Mouse (Mus musculus): Measurements from ENCODE around the gene Pik3cg. TPM values are rescaled to one million over a fixed set of nuclear protein-coding genes. Genes with fewer than 3 reads are reported as not detected.

Gene Pik3cg
- polyA plus RNA-seq, 1 experiment from 2014 or later = 2.6 TPM

- 87% methylated on average over 7 of the region's 7 CpGs for WGBS
- no peak overlapping the region for H3K4me3 ChIP-seq (replicated peaks)
- H3K27me3 ChIP-seq (replicated peaks) = no peaks in the 10 kb centered on the region
- no peak overlapping the region for H3K9ac ChIP-seq
- no peaks in the 10 kb centered on the region for H3K4me1 ChIP-seq
- H3K36me3 ChIP-seq = no peaks in the 10 kb centered on the region
- no peak overlapping the region for H3K27ac ChIP-seq
- no peak for ATAC-seq (ENCODE audit: insufficient read depth, low FRiP score, low read depth)
- H3K4me2 ChIP-seq = no peak overlapping the region
- H3K9me3 ChIP-seq = no peaks in the 10 kb centered on the region
Measured at GRCm38 (mm10) chr12:32222758-32223385, 14.4 kb upstream of the Pik3cg start.

GRCm38 (mm10) chr12:32220387-32220786, 11.9 kb upstream of the Pik3cg start:
- WGBS = 65% methylated on average over 1 of the region's 1 CpGs
- H3K9ac ChIP-seq = no peak overlapping the region

GRCm38 (mm10) chr12:32215143-32215542, 6.7 kb upstream of the Pik3cg start:
- no peaks in the 10 kb centered on the region for H3K9me3 ChIP-seq
- H3K9ac ChIP-seq = no peak overlapping the region
- WGBS = 51% methylated on average over 6 of the region's 6 CpGs
- H3K4me3 ChIP-seq (replicated peaks) = no peak overlapping the region
- H3K4me2 ChIP-seq = no peak overlapping the region
- no peak overlapping the region for H3K27ac ChIP-seq
- no peaks in the 10 kb centered on the region for H3K36me3 ChIP-seq
- no peak for ATAC-seq (ENCODE audit: insufficient read depth, low FRiP score, low read depth)
- no peaks in the 10 kb centered on the region for H3K4me1 ChIP-seq
- H3K27me3 ChIP-seq (replicated peaks) = no peaks in the 10 kb centered on the region

More at GRCm38 (mm10) chr12:32220387-32220786, 11.9 kb upstream of the Pik3cg start:
- no peaks in the 10 kb centered on the region for H3K36me3 ChIP-seq
- no peaks in the 10 kb centered on the region for H3K27me3 ChIP-seq (replicated peaks)
- H3K27ac ChIP-seq = no peak overlapping the region
- no peak for ATAC-seq (ENCODE audit: insufficient read depth, low FRiP score, low read depth)
- no peaks in the 10 kb centered on the region for H3K9me3 ChIP-seq
- H3K4me2 ChIP-seq = no peak overlapping the region
- H3K4me1 ChIP-seq = no peaks in the 10 kb centered on the region
- H3K4me3 ChIP-seq (replicated peaks) = no peak overlapping the region

- H3K27ac ChIP-seq = no peak overlapping the region
- no peak overlapping the region for H3K9ac ChIP-seq
- H3K36me3 ChIP-seq = no peaks in the 10 kb centered on the region
- H3K27me3 ChIP-seq (replicated peaks) = no peaks in the 10 kb centered on the region
- H3K4me3 ChIP-seq (replicated peaks) = no peak overlapping the region
- ATAC-seq (ENCODE audit: insufficient read depth, low FRiP score, low read depth) = no peak
- WGBS = 82% methylated on average over 5 of the region's 5 CpGs
- H3K4me2 ChIP-seq = no peak overlapping the region
- no peaks in the 10 kb centered on the region for H3K4me1 ChIP-seq
- no peaks in the 10 kb centered on the region for H3K9me3 ChIP-seq
Measured at GRCm38 (mm10) chr12:32212702-32213101, 4.2 kb upstream of the Pik3cg start.

- Histone ChIP-seq H3K4me1 (no peaks in the 10 kb centered on the region), H3K27ac (no peak overlapping the region), H3K9me3 (no peaks in the 10 kb centered on the region), H3K27me3 (replicated peaks) (no peaks in the 10 kb centered on the region), H3K36me3 (no peaks in the 10 kb centered on the region), H3K4me2 (no peak overlapping the region), H3K9ac (no peak overlapping the region), H3K4me3 (replicated peaks) (no peak overlapping the region)
- ATAC-seq (ENCODE audit: insufficient read depth, low FRiP score, low read depth) = no peak
- WGBS = 66% methylated on average over 5 of the region's 5 CpGs
Measured at GRCm38 (mm10) chr12:32212156-32212555, 3.7 kb upstream of the Pik3cg start.

GRCm38 (mm10) chr12:32211257-32211656, 2.8 kb upstream of the Pik3cg start:
- H3K9me3 ChIP-seq = no peaks in the 10 kb centered on the region
- H3K4me1 ChIP-seq = no peaks in the 10 kb centered on the region
- H3K4me3 ChIP-seq (replicated peaks) = no peak overlapping the region
- ATAC-seq (ENCODE audit: insufficient read depth, low FRiP score, low read depth) = no peak
- no peak overlapping the region for H3K27ac ChIP-seq
- no peak overlapping the region for H3K9ac ChIP-seq
- no peaks in the 10 kb centered on the region for H3K36me3 ChIP-seq
- H3K27me3 ChIP-seq (replicated peaks) = no peaks in the 10 kb centered on the region
- WGBS = 85% methylated on average over 4 of the region's 4 CpGs
- H3K4me2 ChIP-seq = no peak overlapping the region

GRCm38 (mm10) chr12:32208951-32209350, 492 bp upstream of the Pik3cg start:
- H3K4me3 ChIP-seq (replicated peaks) = peak overlapping the region; percentile 32; the same call in 1 of the 2 replicates
- H3K4me1 ChIP-seq = no peaks in the 10 kb centered on the region
- 61% methylated on average over 2 of the region's 2 CpGs for WGBS
- no peak overlapping the region for H3K9ac ChIP-seq
- no peaks in the 10 kb centered on the region for H3K27me3 ChIP-seq (replicated peaks)
- peak overlapping the region; percentile 46 for H3K4me2 ChIP-seq
- H3K36me3 ChIP-seq = no peaks in the 10 kb centered on the region
- no peaks in the 10 kb centered on the region for H3K9me3 ChIP-seq
- H3K27ac ChIP-seq = peak overlapping the region; percentile 61; the same call in 1 of the 2 replicates
- ATAC-seq (ENCODE audit: insufficient read depth, low FRiP score, low read depth) = no peak

- H3K4me1 ChIP-seq = no peaks in the 10 kb centered on the region
- no peak overlapping the region for H3K9ac ChIP-seq
- H3K4me3 ChIP-seq (replicated peaks) = no peak overlapping the region
- no peak overlapping the region for H3K27ac ChIP-seq
- H3K9me3 ChIP-seq = no peaks in the 10 kb centered on the region
- H3K36me3 ChIP-seq = no peaks in the 10 kb centered on the region
- WGBS = 59% methylated on average over 3 of the region's 3 CpGs
- no peaks in the 10 kb centered on the region for H3K27me3 ChIP-seq (replicated peaks)
- no peak overlapping the region for H3K4me2 ChIP-seq
- ATAC-seq (ENCODE audit: insufficient read depth, low FRiP score, low read depth) = no peak
Measured at GRCm38 (mm10) chr12:32207141-32207540, 1.3 kb downstream of the Pik3cg start.

GRCm38 (mm10) chr12:32203695-32204094, 4.8 kb downstream of the Pik3cg start:
- Histone ChIP-seq H3K4me3 (replicated peaks) (no peak overlapping the region), H3K27ac (no peak overlapping the region), H3K27me3 (replicated peaks) (no peaks in the 10 kb centered on the region), H3K4me2 (no peak overlapping the region), H3K9me3 (no peaks in the 10 kb centered on the region), H3K36me3 (no peaks in the 10 kb centered on the region), H3K9ac (no peak overlapping the region), H3K4me1 (no peaks in the 10 kb centered on the region)
- ATAC-seq (ENCODE audit: insufficient read depth, low FRiP score, low read depth) = no peak
- WGBS = 61% methylated on average over 8 of the region's 8 CpGs

GRCm38 (mm10) chr12:32202583-32202982, 5.9 kb downstream of the Pik3cg start:
- H3K27me3 ChIP-seq (replicated peaks) = no peaks in the 10 kb centered on the region
- H3K9ac ChIP-seq = no peak overlapping the region
- H3K4me2 ChIP-seq = no peak overlapping the region
- no peak overlapping the region for H3K4me3 ChIP-seq (replicated peaks)
- H3K36me3 ChIP-seq = no peaks in the 10 kb centered on the region
- WGBS = 84% methylated on average over 5 of the region's 5 CpGs
- no peak for ATAC-seq (ENCODE audit: insufficient read depth, low FRiP score, low read depth)
- H3K27ac ChIP-seq = no peak overlapping the region
- no peaks in the 10 kb centered on the region for H3K4me1 ChIP-seq
- H3K9me3 ChIP-seq = no peaks in the 10 kb centered on the region

GRCm38 (mm10) chr12:32201932-32202331, 6.5 kb downstream of the Pik3cg start:
- Histone ChIP-seq H3K4me2 (no peak overlapping the region), H3K4me1 (no peaks in the 10 kb centered on the region), H3K9me3 (no peaks in the 10 kb centered on the region), H3K27me3 (replicated peaks) (no peaks in the 10 kb centered on the region), H3K9ac (no peak overlapping the region), H3K36me3 (no peaks in the 10 kb centered on the region), H3K4me3 (replicated peaks) (no peak overlapping the region), H3K27ac (no peak overlapping the region)
- 89% methylated on average over 7 of the region's 7 CpGs for WGBS
- no peak for ATAC-seq (ENCODE audit: insufficient read depth, low FRiP score, low read depth)

- no peaks in the 10 kb centered on the region for H3K36me3 ChIP-seq
- no peak overlapping the region for H3K9ac ChIP-seq
- WGBS = 88% methylated on average over 6 of the region's 6 CpGs
- ATAC-seq (ENCODE audit: insufficient read depth, low FRiP score, low read depth) = no peak
- H3K4me2 ChIP-seq = no peak overlapping the region
- H3K27me3 ChIP-seq (replicated peaks) = no peaks in the 10 kb centered on the region
- H3K9me3 ChIP-seq = no peaks in the 10 kb centered on the region
- H3K4me1 ChIP-seq = no peaks in the 10 kb centered on the region
- no peak overlapping the region for H3K4me3 ChIP-seq (replicated peaks)
- H3K27ac ChIP-seq = no peak overlapping the region
Measured at GRCm38 (mm10) chr12:32201070-32201585, 7.3 kb downstream of the Pik3cg start.

Data from stomach, embryonic 15.5 days (tissue).